Comparison of ENCODE assay signal across 34 mouse cellular contexts in the genomic region with DNA sequence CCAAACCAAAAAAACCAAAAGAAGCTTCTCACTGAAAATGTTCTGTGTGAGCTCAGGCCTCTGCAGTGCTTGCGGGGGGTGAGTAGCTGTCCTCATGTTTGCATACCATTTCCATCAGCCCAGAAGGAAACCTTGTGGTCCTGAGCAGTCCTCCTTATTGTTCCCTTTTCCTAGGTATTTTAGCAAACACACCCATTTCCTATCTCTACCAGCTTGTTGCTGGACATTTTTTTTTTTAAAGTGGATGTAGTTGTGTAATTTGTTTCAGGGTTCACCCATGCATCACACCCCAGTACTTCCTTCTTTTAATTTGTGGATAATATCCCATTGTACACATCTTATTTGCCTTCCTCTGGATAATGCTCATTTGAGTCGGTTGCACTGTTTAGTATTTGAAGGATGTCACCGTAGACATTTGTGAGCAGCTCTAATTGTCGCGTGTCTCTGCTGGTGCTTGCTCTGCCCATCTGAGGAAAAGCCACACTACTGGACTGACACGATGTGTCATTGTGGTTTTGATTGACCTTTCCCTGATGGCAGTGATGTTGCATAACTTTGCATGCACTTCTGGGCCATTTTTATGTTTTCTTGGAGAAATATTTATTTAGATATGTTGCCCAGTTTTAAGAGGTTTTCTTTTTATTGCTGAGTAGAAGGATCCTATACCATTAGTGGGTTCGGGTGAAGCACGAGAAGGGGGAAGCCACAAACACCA. TPM values are rescaled to one million over a fixed set of nuclear protein-coding genes. Genes with fewer than 3 reads are reported as not detected.
DNase-seq lines count a peak whose midpoint lies in the region; TF ChIP-seq lines count a peak whose summit lies in the region.
"Had no signal": no experiment of that assay in that cellular context is flagged by ENCODE, and none has a peak within 500 bp of the region (broad histone marks: within the 10 kb centered on the region; RNA-seq: fewer than 3 reads in every experiment).

No protein-coding gene starts in this region.

- peak overlapping the region; percentile 69 for H3K27ac ChIP-seq in bone marrow macrophage, adult 2 months (ENCODE audit: insufficient read depth, low read depth, low read length)
- H3K27ac ChIP-seq in macrophage: peak overlapping the region; percentile 69
- H3K27ac ChIP-seq in heart, embryonic 10.5 days: no peak overlapping the region
- H3K27ac ChIP-seq: embryonic facial prominence, embryonic 12.5 days; forebrain, embryonic 10.5 days; forebrain, embryonic 15.5 days; heart, adult 2 months; heart, embryonic 13.5 days; hindbrain, embryonic 12.5 days; left cerebral cortex, adult 2 months; limb, embryonic 12.5 days; liver, embryonic 15.5 days; midbrain, embryonic 15.5 days; neural tube, embryonic 12.5 days; stomach, postnatal 0 days had no signal

- H3K4me1 ChIP-seq in bone marrow macrophage, adult 2 months (ENCODE audit: control insufficient read depth, insufficient read depth, low read length): peaks cover 12% of the 10 kb centered on the region
- no peaks in the 10 kb centered on the region for H3K4me1 ChIP-seq in heart, embryonic 10.5 days
- H3K4me1 ChIP-seq: embryonic facial prominence, embryonic 12.5 days; forebrain, embryonic 10.5 days; forebrain, embryonic 15.5 days; heart, embryonic 13.5 days; hindbrain, embryonic 12.5 days; limb, embryonic 12.5 days; liver, embryonic 15.5 days; midbrain, embryonic 15.5 days; neural tube, embryonic 12.5 days had no signal

- H3K4me2 ChIP-seq in myocyte (ENCODE audit: low read depth): peak overlapping the region; percentile 16
- H3K4me2 ChIP-seq: embryonic facial prominence, embryonic 12.5 days; forebrain, embryonic 15.5 days; heart, embryonic 13.5 days; hindbrain, embryonic 12.5 days; limb, embryonic 12.5 days; liver, embryonic 15.5 days; lung, embryonic 14.5 days; midbrain, embryonic 15.5 days; neural tube, embryonic 12.5 days had no signal

- H3K79me2 ChIP-seq in macrophage (ENCODE audit: inconsistent target) (no peaks in the 10 kb centered on the region), myocyte (ENCODE audit: control insufficient read depth, insufficient read depth) (no peaks in the 10 kb centered on the region)

- 6% methylated on average over 8 of the region's 8 CpGs for WGBS in macrophage (ENCODE audit: missing documents)
- WGBS in heart, embryonic 10.5 days: 88% methylated on average over 8 of the region's 8 CpGs

- peak overlapping the region; percentile 13; the same call in 1 of the 2 replicates for H3K4me3 ChIP-seq in bone marrow macrophage, adult 2 months (ENCODE audit: insufficient read depth, low read length)
- H3K4me3 ChIP-seq in macrophage (ENCODE audit: inconsistent target) (no peak overlapping the region), myocyte (no peak overlapping the region)
- H3K4me3 ChIP-seq in heart, embryonic 10.5 days: no peak overlapping the region
- H3K4me3 ChIP-seq: embryonic facial prominence, embryonic 12.5 days; forebrain, embryonic 10.5 days; forebrain, embryonic 15.5 days; heart, adult 2 months; heart, embryonic 13.5 days; hindbrain, embryonic 12.5 days; left cerebral cortex, adult 2 months; limb, embryonic 12.5 days; liver, embryonic 15.5 days; midbrain, embryonic 15.5 days; neural tube, embryonic 12.5 days had no signal

- no peak overlapping the region for H3ac ChIP-seq in myocyte (ENCODE audit: control insufficient read depth, insufficient read length)

- H3K27me3 ChIP-seq in myocyte (ENCODE audit: control insufficient read depth, insufficient read depth, insufficient read length): no peaks in the 10 kb centered on the region
- no peaks in the 10 kb centered on the region for H3K27me3 ChIP-seq in heart, embryonic 10.5 days (ENCODE audit: insufficient read depth, poor library complexity, severe bottlenecking)
- H3K27me3 ChIP-seq: embryonic facial prominence, embryonic 12.5 days; forebrain, embryonic 15.5 days; heart, embryonic 13.5 days; hindbrain, embryonic 12.5 days; limb, embryonic 12.5 days; liver, embryonic 15.5 days; midbrain, embryonic 15.5 days; neural tube, embryonic 12.5 days; Patski had no signal

- no peaks in the 10 kb centered on the region for H3K36me3 ChIP-seq in macrophage (ENCODE audit: inconsistent target)
- H3K36me3 ChIP-seq in myocyte (ENCODE audit: control insufficient read depth, insufficient read depth): no peaks in the 10 kb centered on the region
- H3K36me3 ChIP-seq in heart, embryonic 10.5 days: no peaks in the 10 kb centered on the region
- H3K36me3 ChIP-seq: embryonic facial prominence, embryonic 12.5 days; forebrain, embryonic 10.5 days; forebrain, embryonic 15.5 days; heart, embryonic 13.5 days; hindbrain, embryonic 12.5 days; limb, embryonic 12.5 days; liver, embryonic 15.5 days; midbrain, embryonic 15.5 days; neural tube, embryonic 12.5 days had no signal

- TF ChIP-seq POLR2A in bone marrow macrophage, adult 2 months (IDR thresholded peaks at IDR 0.05; ENCODE audit: borderline replicate concordance, low read depth, low read length): no peak
- no peak for TF ChIP-seq POLR2A in myocyte (IDR thresholded peaks at IDR 0.05; ENCODE audit: insufficient read length, low read depth)

- peak; percentile 88 for DNase-seq in 416B (ENCODE audit: low read depth)
- no peak for DNase-seq in embryo, embryonic 9.5 days (ENCODE audit: extremely low spot score)
- no peak for DNase-seq in thymus, adult 18-20 months
- no peak for DNase-seq in heart, embryonic 10.5 days (ENCODE audit: low spot score)
- DNase-seq: adrenal gland, postnatal 36 days; cerebellum, adult 8-10 months; cerebellum, postnatal 25 days; gastrocnemius, postnatal 36 days; heart, adult 2 months; heart, postnatal 14 days; kidney, adult 9 months; kidney, postnatal 10 days; lung, embryonic 14.5 days; right cerebral cortex, adult 18-20 months; right cerebral cortex, postnatal 4 days; thymus, adult 2 months; thymus, postnatal 36 days had no signal

- TF ChIP-seq CTCF in bone marrow macrophage, adult 2 months (IDR thresholded peaks at IDR 0.05; ENCODE audit: low read depth, low read length): no peak

- no peaks in the 10 kb centered on the region for H3K9me3 ChIP-seq in heart, embryonic 10.5 days
- H3K9me3 ChIP-seq: embryonic facial prominence, embryonic 12.5 days; forebrain, embryonic 10.5 days; forebrain, embryonic 15.5 days; heart, embryonic 13.5 days; hindbrain, embryonic 12.5 days; limb, embryonic 12.5 days; liver, embryonic 15.5 days; midbrain, embryonic 15.5 days; neural tube, embryonic 12.5 days had no signal

TF ChIP-seq in myocyte, 11 proteins besides CTCF, POLR2A, EP300 and RAD21:
- peak; percentile 92 for TF ChIP-seq CEBPB (IDR thresholded peaks at IDR 0.05; ENCODE audit: insufficient read depth, poor library complexity, severe bottlenecking)
- no peak for TF ChIP-seq REST (IDR thresholded peaks at IDR 0.05; ENCODE audit: insufficient read depth, insufficient read length)

RNA-seq across cellular contexts. Expression of a gene that starts 32.6 kb away (rescaled TPM):
- polyA plus RNA-seq in bone marrow macrophage, adult 2 months (2012; ENCODE audit: insufficient read depth, insufficient read length, missing spikeins): not detected in 2 replicates
- not detected for total RNA-seq in macrophage (2018; cell fraction: chromatin; rRNA removed)
- total RNA-seq in macrophage (2018; cell fraction: cytosol; rRNA removed): not detected
- total RNA-seq in macrophage (2018; cell fraction: nucleus; rRNA removed): not detected
- polyA plus RNA-seq in macrophage (2018) (not detected in 3 replicates), myocyte (2012; fragmentation: generic; extraction: Trizol) (2.2 TPM)
- not detected in 2 replicates for polyA plus RNA-seq in heart, embryonic 10.5 days (2016; fragmentation: Nextera tagmentation; extraction: Ambion mirVana)
- total RNA-seq: liver, adult 2 months; MEL had no signal
- polyA plus RNA-seq: embryonic facial prominence, embryonic 12.5 days; forebrain, embryonic 10.5 days; forebrain, embryonic 15.5 days; limb, embryonic 12.5 days; liver, adult 2 months; liver, embryonic 15.5 days; neural tube, embryonic 12.5 days had no signal
